Mouse (Mus musculus) midbrain, postnatal 0 days (tissue): Measurements from ENCODE around the gene Efemp2. TPM values are rescaled to one million over a fixed set of nuclear protein-coding genes. Genes with fewer than 3 reads are reported as not detected.

Source experiments
- ATAC-seq: fragments of 200-750 bp; cut with Nextera tagmentation; 2 replicates; pipeline ENCODE4 v1.8.0; 2017; ENCODE audit warnings: moderate number of reproducible peaks, mild to moderate bottlenecking, moderate TSS enrichment, moderate library complexity; ENCODE audit not compliant: low FRiP score
- DNase-seq: peaks from one replicate; pipeline ENCODE4 v3.0.0-alpha.2; 2015; ENCODE audit warnings: low spot score
- H3K27ac ChIP-seq: fragments of 300-500 bp; sonication (generic); 2 replicates; pipeline ENCODE4 v1.5.1; 2014; ENCODE audit warnings: low read depth, mild to moderate bottlenecking, low read length, mixed read lengths
- H3K27me3 ChIP-seq: fragments of 300-500 bp; sonication (generic); 2 replicates; pipeline ENCODE4 v1.6.1; 2014; ENCODE audit warnings: low read length, control low read depth, mixed read lengths; ENCODE audit not compliant: insufficient read depth
- H3K36me3 ChIP-seq: fragments of 300-500 bp; sonication (generic); 2 replicates; pipeline ENCODE4 v1.6.1; 2014; ENCODE audit warnings: low read length, control low read depth, mixed read lengths; ENCODE audit not compliant: insufficient read depth
- H3K4me1 ChIP-seq: fragments of 300-500 bp; sonication (generic); 2 replicates; pipeline ENCODE4 v1.6.1; 2014; ENCODE audit warnings: mild to moderate bottlenecking, control low read depth, antibody characterized with exemption, low read length, mixed read lengths; ENCODE audit not compliant: insufficient read depth
- H3K4me2 ChIP-seq: fragments of 300-500 bp; sonication (generic); 2 replicates; pipeline ENCODE4 v1.6.1; 2014; ENCODE audit warnings: low read depth, mild to moderate bottlenecking, low read length, mixed read lengths; ENCODE audit not compliant: poor library complexity, severe bottlenecking
- H3K4me3 ChIP-seq: fragments of 300-500 bp; sonication (generic); 2 replicates; pipeline ENCODE4 v1.5.1; 2014; ENCODE audit warnings: low read depth, mild to moderate bottlenecking, low read length, moderate library complexity
- H3K9ac ChIP-seq: fragments of 300-500 bp; sonication (generic); replicated peaks from 2 replicates; pipeline ENCODE4 v1.6.1; 2014; ENCODE audit warnings: mild to moderate bottlenecking, low read length, moderate library complexity, mixed read lengths; ENCODE audit not compliant: poor library complexity, severe bottlenecking
- H3K9me3 ChIP-seq: fragments of 300-500 bp; sonication (generic); 2 replicates; pipeline ENCODE4 v1.6.1; 2016; ENCODE audit warnings: low read length, control low read depth
- CTCF ChIP-seq: IDR thresholded peaks from 2 replicates; pipeline ENCODE4 v1.5.1; 2016; ENCODE audit warnings: antibody characterized with exemption, mild to moderate bottlenecking
- WGBS: fragments of 180-500 bp; shearing (Covaris S2); extraction: QIAGEN DNeasy Blood & Tissue Kit; methylation state at CpG from one replicate; pipeline ENCODE4 v1.1.7; 2014; 5-methylcytosine and 5-hydroxymethylcytosine counted together
- polyA plus RNA-seq: library from polyadenylated mRNA; unstranded; fragments of >200 nt; fragmentation: Nextera tagmentation; extraction: Ambion mirVana; gene quantifications from 2 replicates; pipeline ENCODE4 v1.2.1, GENCODE M21; 2015
- total RNA-seq: library from RNA; depleted of rRNA; stranded (reverse); fragments of >200 nt; gene quantifications from 2 replicates; pipeline ENCODE4 v1.2.3, GENCODE M21; 2014

The Efemp2 gene
- total and polyA plus RNA-seq, 2 experiments from 2014 or later = 32.9 to 35.2 TPM

DNA sequence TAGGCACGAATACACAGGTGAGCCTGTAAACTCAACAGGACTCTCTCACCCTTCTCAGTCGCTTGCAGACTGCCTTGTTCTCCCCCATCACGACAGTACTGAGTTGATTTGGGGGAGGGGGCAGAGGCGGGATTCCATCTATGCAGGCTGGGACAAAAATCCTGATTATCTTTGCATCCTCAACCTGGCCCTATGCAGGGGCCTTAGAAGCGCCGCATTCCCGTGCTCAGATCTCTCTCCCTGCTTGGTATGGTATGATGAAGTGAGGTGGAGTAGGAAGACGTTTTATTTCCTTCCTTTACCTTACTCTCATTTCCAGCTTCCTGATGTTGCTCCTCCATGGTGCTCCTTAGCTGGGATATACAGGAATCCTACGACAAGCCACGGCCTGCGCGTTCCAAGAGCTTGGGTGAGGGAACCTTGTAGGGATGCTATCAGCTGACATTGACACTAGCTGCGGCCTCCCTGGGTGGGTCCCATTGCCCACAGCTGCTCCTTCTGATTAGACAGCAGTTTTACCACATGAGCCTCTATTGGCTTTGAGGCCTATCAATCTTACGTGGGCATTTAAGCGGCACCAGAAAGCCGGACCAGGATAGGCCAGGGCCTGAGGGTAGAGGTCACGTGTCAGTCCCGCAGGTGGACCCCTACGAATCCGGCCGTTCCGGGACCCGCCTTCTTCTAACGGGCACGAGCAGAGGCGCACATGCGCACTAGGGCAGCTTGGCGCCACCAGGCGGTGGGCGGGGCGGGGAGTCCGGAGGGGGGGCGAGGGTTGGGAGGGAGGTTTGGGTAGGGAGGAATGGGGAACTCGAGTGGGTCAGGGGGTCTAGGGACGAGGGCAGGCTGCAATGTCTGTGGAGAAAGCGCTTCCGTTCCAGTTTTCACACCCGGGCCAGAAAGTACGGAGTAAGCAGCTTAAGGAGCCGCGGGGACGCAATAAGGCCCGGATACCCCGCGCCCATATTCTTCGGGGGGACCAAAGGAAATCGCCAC, 36.6 kb downstream of the Efemp2 start, which contains the start of gene Snx32:
Gene Snx32, minus strand, starts transcription at position 508 of the 996 bp plus-strand sequence.
- H3K9me3 ChIP-seq = no peaks in the 10 kb centered on the region
- TF ChIP-seq CTCF = peak; percentile 57
- peak within 1 kb of the TSS; percentile 83 for H3K4me2 ChIP-seq
- peak within 1 kb of the TSS; percentile 73 for H3K27ac ChIP-seq
- DNase-seq (peak; percentile 100), ATAC-seq (peak; percentile 99)
- H3K4me1 ChIP-seq = peaks cover 8% of the 10 kb centered on the region; the same call in 1 of the 2 replicates
- no peaks in the 10 kb centered on the region for H3K36me3 ChIP-seq
- H3K4me3 ChIP-seq = peak within 1 kb of the TSS; percentile 42
- H3K27me3 ChIP-seq = no peaks in the 10 kb centered on the region
- WGBS = 3% methylated on average over 46 of the region's 47 CpGs
- peak within 1 kb of the TSS; percentile 59 for H3K9ac ChIP-seq

DNA sequence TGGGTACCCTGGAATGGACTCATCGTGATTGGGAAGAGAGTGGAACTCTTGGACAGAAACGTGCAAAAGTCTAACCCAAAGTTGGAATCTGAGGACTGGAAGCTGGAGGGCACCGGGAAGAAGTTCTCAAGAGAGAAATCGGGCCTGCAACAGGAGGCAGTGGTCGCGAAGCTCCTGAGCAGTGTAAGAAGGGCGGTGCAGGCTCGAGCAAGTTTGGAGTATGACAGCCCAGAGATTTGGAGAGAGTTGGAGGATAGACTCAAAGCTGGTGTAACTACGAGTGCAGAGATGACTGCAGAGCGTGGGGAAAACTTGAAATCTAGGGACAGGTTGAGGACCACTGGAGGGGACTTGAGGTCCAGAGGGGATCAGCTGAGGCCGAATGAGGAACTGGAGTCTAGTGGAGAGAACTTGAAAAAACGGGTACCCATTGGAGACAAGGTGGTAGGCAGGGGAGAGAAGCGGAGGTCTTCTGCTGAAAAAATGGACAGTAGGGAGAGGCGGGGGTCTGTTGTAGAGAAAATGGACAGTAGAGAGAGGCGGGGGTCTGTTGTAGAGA, 37.4 kb downstream of the Efemp2 start:
- H3K9me3 ChIP-seq = no peaks in the 10 kb centered on the region
- H3K36me3 ChIP-seq = no peaks in the 10 kb centered on the region
- H3K4me2 ChIP-seq = peak overlapping the region; percentile 83
- H3K9ac ChIP-seq = peak overlapping the region; percentile 59
- TF ChIP-seq CTCF = no peak
- 50% methylated on average over 15 of the region's 15 CpGs for WGBS
- H3K4me1 ChIP-seq = peaks cover 8% of the 10 kb centered on the region; the same call in 1 of the 2 replicates
- peak overlapping the region; percentile 42 for H3K4me3 ChIP-seq
- H3K27ac ChIP-seq = 0 out of 2 replicates have a peak overlapping the region, but pooled peaks have one; percentile 73
- no peak for ATAC-seq
- no peak for DNase-seq
- no peaks in the 10 kb centered on the region for H3K27me3 ChIP-seq

DNA sequence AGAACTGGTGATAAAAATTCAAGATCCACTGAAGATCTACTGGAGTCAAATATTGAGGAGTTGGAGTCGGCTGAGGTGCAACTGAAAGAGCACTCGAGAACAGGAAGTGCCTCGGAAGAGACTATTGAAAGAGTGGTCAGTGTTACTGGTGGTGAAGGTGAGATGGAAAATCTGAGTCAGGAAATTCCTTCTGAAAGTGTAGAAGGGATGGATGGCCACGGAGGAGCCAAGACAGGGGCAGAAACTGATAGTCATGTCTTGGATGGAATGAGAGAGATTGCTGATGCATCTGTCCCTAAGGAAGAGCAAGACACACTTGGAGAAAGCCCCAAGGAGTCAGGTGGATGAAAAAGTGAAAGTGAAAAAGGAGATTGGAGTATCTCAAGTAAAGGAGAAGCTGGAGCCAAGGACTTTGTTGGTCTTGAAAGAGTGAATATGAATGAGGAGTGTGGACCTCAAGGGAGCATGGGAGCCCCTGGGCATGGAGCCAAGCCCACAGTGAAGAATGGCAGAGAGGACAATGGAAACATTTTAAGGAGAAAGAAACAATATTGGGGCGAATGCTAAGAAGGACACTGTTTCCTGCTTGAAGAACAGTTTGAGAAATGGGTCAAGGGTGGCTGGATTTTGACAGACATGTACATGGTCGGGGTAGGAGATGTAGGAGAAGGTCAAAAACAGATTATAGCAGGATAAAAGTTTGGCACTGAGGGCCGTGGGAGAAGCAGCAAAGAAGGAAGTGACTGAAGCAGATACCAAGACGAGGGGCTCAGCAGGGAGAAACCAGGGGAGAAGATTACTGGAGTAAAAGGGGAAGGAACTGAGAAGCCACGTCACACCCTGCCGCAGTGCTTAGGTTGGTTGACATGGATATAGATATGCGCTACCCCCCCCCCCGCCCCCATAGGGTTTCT, 38.6 kb downstream of the Efemp2 start:
- ATAC-seq = no peak
- Histone ChIP-seq H3K9ac (no peak overlapping the region), H3K4me2 (no peak overlapping the region), H3K4me3 (no peak overlapping the region), H3K4me1 (peaks cover 8% of the 10 kb centered on the region; the same call in 1 of the 2 replicates), H3K27me3 (no peaks in the 10 kb centered on the region), H3K36me3 (no peaks in the 10 kb centered on the region), H3K9me3 (no peaks in the 10 kb centered on the region), H3K27ac (no peak overlapping the region)
- no peak for DNase-seq
- 78% methylated on average over 12 of the region's 12 CpGs for WGBS
- TF ChIP-seq CTCF = no peak

DNA sequence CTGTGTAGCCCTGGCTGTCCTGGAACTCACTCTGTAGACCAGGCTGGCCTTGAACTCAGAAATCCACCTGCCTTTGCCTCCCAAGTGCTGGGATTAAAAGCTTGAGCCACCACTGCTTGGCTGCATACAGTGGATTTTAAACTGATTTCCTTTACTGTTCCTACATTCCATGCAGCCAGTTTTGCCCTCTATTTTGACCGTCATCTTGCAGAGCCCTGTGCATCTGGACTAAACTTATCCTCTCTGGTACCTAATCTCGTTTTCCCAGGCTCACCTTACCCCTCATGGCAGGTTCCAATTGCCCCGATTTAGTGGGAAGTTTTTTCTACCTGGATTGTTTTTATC, 39.2 kb downstream of the Efemp2 start:
- no peak overlapping the region for H3K9ac ChIP-seq
- H3K9me3 ChIP-seq = no peaks in the 10 kb centered on the region
- no peaks in the 10 kb centered on the region for H3K36me3 ChIP-seq
- no peak overlapping the region for H3K27ac ChIP-seq
- DNase-seq = no peak
- no peak for TF ChIP-seq CTCF
- no peak overlapping the region for H3K4me2 ChIP-seq
- H3K27me3 ChIP-seq = no peaks in the 10 kb centered on the region
- peaks cover 8% of the 10 kb centered on the region; the same call in 1 of the 2 replicates for H3K4me1 ChIP-seq
- no peak overlapping the region for H3K4me3 ChIP-seq
- ATAC-seq = no peak
- 98% methylated on average over 3 of the region's 3 CpGs for WGBS

DNA sequence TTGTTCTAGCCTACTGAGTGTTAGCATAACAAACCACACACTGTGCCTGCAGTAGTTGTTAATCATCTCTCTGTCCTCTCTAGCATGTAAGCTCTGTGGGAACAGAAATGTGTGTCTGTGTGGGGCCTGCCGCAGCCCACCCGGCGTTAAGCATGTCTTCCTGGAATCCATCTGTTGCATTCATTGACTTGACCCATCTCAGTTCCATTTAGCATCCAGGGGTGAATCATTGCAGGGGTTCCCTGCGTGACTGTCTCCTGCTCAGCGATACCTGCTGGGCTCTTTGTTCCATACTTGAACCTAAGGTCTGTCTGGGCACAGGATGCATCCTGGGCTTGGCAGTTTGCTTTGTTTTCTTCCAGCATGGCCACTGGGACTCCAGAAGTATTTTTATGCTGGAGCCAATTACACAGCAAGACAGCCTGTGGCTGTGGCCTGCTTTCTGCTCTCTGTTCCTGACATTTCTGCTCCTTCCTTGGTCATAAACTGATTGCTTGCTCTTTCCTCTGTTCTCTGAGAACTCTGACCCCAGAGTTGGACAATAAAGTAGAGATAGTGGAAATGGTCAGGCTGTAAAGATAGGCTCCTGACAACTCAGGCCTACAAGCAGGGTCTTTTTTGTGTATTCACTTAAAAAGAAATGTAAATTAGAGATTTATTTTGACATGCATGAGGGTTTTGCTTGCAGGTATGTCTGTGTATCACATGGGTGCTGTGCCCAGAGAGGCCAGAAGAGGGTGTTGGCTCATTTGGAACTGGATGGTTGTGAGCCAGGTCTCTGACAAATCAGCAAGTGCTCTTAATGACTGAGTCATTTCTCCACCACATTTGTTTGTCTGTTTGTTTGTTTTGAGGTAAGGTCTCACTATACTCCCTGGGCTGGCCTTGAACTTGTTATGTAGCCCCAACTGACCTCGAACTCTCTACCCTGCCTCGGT, 42.4 kb downstream of the Efemp2 start:
- Histone ChIP-seq H3K4me1 (peaks cover 2% of the 10 kb centered on the region; the same call in 1 of the 2 replicates), H3K27ac (no peak overlapping the region), H3K9me3 (no peaks in the 10 kb centered on the region), H3K36me3 (no peaks in the 10 kb centered on the region), H3K9ac (no peak overlapping the region), H3K4me2 (no peak overlapping the region), H3K4me3 (no peak overlapping the region), H3K27me3 (no peaks in the 10 kb centered on the region)
- TF ChIP-seq CTCF = no peak
- ATAC-seq (no peak), DNase-seq (no peak)
- 68% methylated on average over 7 of the region's 7 CpGs for whole genome bisulfite sequencing
